Mouse (Mus musculus) E14TG2a.4 (cell line): ENCODE measurements around the gene Gm4340.

Experiments used
- H3K27me3 ChIP-seq: 2 replicates; pipeline ENCODE4 v1.6.1; 2014; ENCODE audit warnings: low read length, control low read depth; ENCODE audit not compliant: insufficient read depth
- H3K36me3 ChIP-seq: 2 replicates; pipeline ENCODE4 v1.6.1; 2014; ENCODE audit warnings: low read length, control low read depth; ENCODE audit not compliant: insufficient read depth
- H3K4me1 ChIP-seq: replicated peaks from 2 replicates; pipeline ENCODE4 v1.6.1; 2014; ENCODE audit warnings: low read depth, low read length, control low read depth
- H3K4me3 ChIP-seq: replicated peaks from 2 replicates; pipeline ENCODE4 v1.5.1; 2014; ENCODE audit warnings: mild to moderate bottlenecking, low read length
- H3K9me3 ChIP-seq: 2 replicates; pipeline ENCODE4 v1.6.1; 2014; ENCODE audit warnings: low read length, control low read depth
- CTCF ChIP-seq: conservative IDR thresholded peaks from 2 replicates; pipeline ENCODE4 v1.5.1; 2014; ENCODE audit warnings: low read length
- NANOG ChIP-seq: IDR thresholded peaks from 2 replicates; pipeline ENCODE4 v1.6.1; 2014; ENCODE audit warnings: borderline replicate concordance, low read length, mixed read lengths
- POU5F1 ChIP-seq: IDR thresholded peaks from 2 replicates; pipeline ENCODE4 v1.6.1; 2014; ENCODE audit warnings: low read length, borderline replicate concordance

The Gm4340 gene

GRCm38 (mm10) chr10:104220303-104221021 is 26.6 kb downstream of the Gm4340 start:
- no peaks in the 10 kb centered on the region for H3K36me3 ChIP-seq
- TF ChIP-seq CTCF (no peak), POU5F1 (no peak), NANOG (no peak)

More at GRCm38 (mm10) chr10:104220303-104221021, 26.6 kb downstream of the Gm4340 start:
- H3K4me3 ChIP-seq = no peak overlapping the region
- H3K4me1 ChIP-seq = no peaks in the 10 kb centered on the region
- H3K27me3 ChIP-seq = no peaks in the 10 kb centered on the region
- no peaks in the 10 kb centered on the region for H3K9me3 ChIP-seq
